Mouse (Mus musculus) embryonic stem cell, embryonic (primary cell): ENCODE results near the gene Vps37c.

Experiments
- CTCF ChIA-PET, 4 experiments: fragments of 300-600 bp in 2 of 4; fragments of 350-600 bp in 2 of 4; sonication (Branson Sonifier 250); formaldehyde crosslinking; loops; one replicate each; lab custom pipeline; 2022; ENCODE audit warnings: inconsistent platforms in 2 of 4; lab: Charles Lee
- POLR2A ChIA-PET, 4 experiments: fragments of 300-600 bp in 2 of 4; fragments of 350-600 bp in 2 of 4; sonication (Branson Sonifier 250); formaldehyde crosslinking; loops; one replicate each; lab custom pipeline; 2022; ENCODE audit warnings: antibody characterized with exemption in 4 of 4, inconsistent platforms in 1 of 4; lab: Charles Lee

The Vps37c gene

GRCm38 (mm10) chr19:10699851-10700250, 11.3 kb downstream of the Vps37c start:
- ChIA-PET POLR2A (interaction anchor here in 2 of 4 experiments (0.6 to 1.8 kb wide), 3 partner anchors 8 to 217 kb away, joined by 3 to 7 read pairs (median 4); partner anchors contain the start of gene Ppp1r32 (in 1 of the 2)), CTCF (interaction anchor here in 2 of 4 experiments (0.5 to 0.9 kb wide), 4 partner anchors 10 to 192 kb away, joined by 3 read pairs; no protein-coding TSS in a partner anchor)

- POLR2A ChIA-PET: interaction anchor here in 2 of 4 experiments (0.6 to 1.8 kb wide), 4 partner anchors 9 to 52 kb away, joined by 3 to 7 read pairs (median 4); no protein-coding TSS in a partner anchor
These were observed 12.6 kb downstream of the Vps37c start for GRCm38 (mm10) chr19:10701013-10701726.

GRCm38 (mm10) chr19:10702125-10702524, 13.6 kb downstream of the Vps37c start:
- POLR2A ChIA-PET: interaction anchor here in 2 of 4 experiments (0.6 to 1.3 kb wide), 3 partner anchors 10 to 271 kb away, joined by 3 read pairs; no protein-coding TSS in a partner anchor

More at GRCm38 (mm10) chr19:10701013-10701726, 12.6 kb downstream of the Vps37c start:
- CTCF ChIA-PET: interaction anchor here in 3 of 4 experiments (0.9 to 1.3 kb wide), 3 partner anchors 8 to 9 kb away, joined by 3 to 4 read pairs (median 4); no protein-coding TSS in a partner anchor

GRCm38 (mm10) chr19:10703470-10703869, 14.9 kb downstream of the Vps37c start:
- ChIA-PET POLR2A (interaction anchor here in 2 of 4 experiments (0.8 to 1.4 kb wide), 2 partner anchors 13 to 132 kb away, joined by 3 read pairs; no protein-coding TSS in a partner anchor), CTCF (interaction anchor here in 1 of 4 experiments (1.2 to 1.9 kb wide), 2 partner anchors 25 to 276 kb away, joined by 3 to 5 read pairs; no protein-coding TSS in a partner anchor)

More at GRCm38 (mm10) chr19:10702125-10702524, 13.6 kb downstream of the Vps37c start:
- CTCF ChIA-PET: interaction anchor here in 3 of 4 experiments (0.5 to 1.9 kb wide), 4 partner anchors 22 to 368 kb away, joined by 3 to 5 read pairs (median 4); no protein-coding TSS in a partner anchor

- CTCF ChIA-PET: interaction anchor here in 3 of 4 experiments (0.6 to 3.5 kb wide), 8 partner anchors 9 to 276 kb away, joined by 3 to 60 read pairs (median 6); partner anchors contain the start of gene Pga5 (in 1 of the 3)
- POLR2A ChIA-PET: interaction anchor here in 3 of 4 experiments (0.6 to 1.5 kb wide), 8 partner anchors 19 to 240 kb away, joined by 3 to 4 read pairs (median 3); partner anchors contain the start of genes Cpsf7 (in 1 of the 3), Ddb1 (in 1 of the 3), Prpf19 (in 1 of the 3) and Sdhaf2 (in 1 of the 3)
These were observed 18.7 kb downstream of the Vps37c start for GRCm38 (mm10) chr19:10707087-10707875.

- CTCF ChIA-PET: interaction anchor here in 2 of 4 experiments (2.2 to 3.5 kb wide), 6 partner anchors 8 to 40 kb away, joined by 8 to 60 read pairs (median 18); partner anchors contain the start of gene Pga5 (in 2 of the 2)
- POLR2A ChIA-PET: interaction anchor here in 3 of 4 experiments (0.6 to 1.6 kb wide), 6 partner anchors 19 to 240 kb away, joined by 3 to 7 read pairs (median 3); partner anchors contain the start of genes Cpsf7 (in 1 of the 3), Ddb1 (in 1 of the 3), Sdhaf2 (in 1 of the 3) and Vps37c (in 1 of the 3)
These were observed 19.3 kb downstream of the Vps37c start for GRCm38 (mm10) chr19:10707881-10708280.

GRCm38 (mm10) chr19:10708900-10709299, 20.4 kb downstream of the Vps37c start:
- ChIA-PET POLR2A (interaction anchor here in 3 of 4 experiments (0.7 to 1.8 kb wide), 17 partner anchors 11 to 271 kb away, joined by 3 to 8 read pairs (median 3); partner anchors contain the start of genes Sdhaf2 (in 2 of the 3), Cpsf7 (in 1 of the 3), Ddb1 (in 1 of the 3) and Tkfc (in 1 of the 3)), CTCF (interaction anchor here (0.6 to 3.5 kb wide), 86 partner anchors 8 to 368 kb away, joined by 3 to 60 read pairs (median 5); partner anchors contain the start of genes Pga5 (in 2 of the 4), Slc15a3 (in 2 of the 4), Vps37c (in 2 of the 4) and Ccdc86 (in 1 of the 4))

GRCm38 (mm10) chr19:10709360-10710087, 21.0 kb downstream of the Vps37c start:
- POLR2A ChIA-PET: interaction anchor here in 3 of 4 experiments (0.6 to 1.8 kb wide), 28 partner anchors 9 to 270 kb away, joined by 3 to 8 read pairs (median 3); partner anchors contain the start of genes Sdhaf2 (in 2 of the 3), Ccdc86 (in 1 of the 3), Cpsf7 (in 1 of the 3) and Ddb1 (in 1 of the 3)
- CTCF ChIA-PET: interaction anchor here (0.5 to 3.5 kb wide), 113 partner anchors 9 to 1250 kb away, joined by 3 to 60 read pairs (median 4); partner anchors contain the start of genes Pga5 (in 2 of the 4), Slc15a3 (in 2 of the 4), Vps37c (in 2 of the 4) and Ccdc86 (in 1 of the 4)

GRCm38 (mm10) chr19:10710088-10710511, 21.6 kb downstream of the Vps37c start:
- CTCF ChIA-PET: interaction anchor here (0.5 to 3.5 kb wide), 84 partner anchors 9 to 452 kb away, joined by 3 to 60 read pairs (median 5); partner anchors contain the start of genes Pga5 (in 2 of the 4), Ccdc86 (in 1 of the 4), Cd6 (in 1 of the 4) and Prpf19 (in 1 of the 4)
- POLR2A ChIA-PET: interaction anchor here in 3 of 4 experiments (0.6 to 1.8 kb wide), 17 partner anchors 10 to 270 kb away, joined by 3 to 8 read pairs (median 4); partner anchors contain the start of genes Ccdc86 (in 1 of the 3), Cpsf7 (in 1 of the 3), Ddb1 (in 1 of the 3) and Sdhaf2 (in 1 of the 3)

- ChIA-PET POLR2A (interaction anchor here in 2 of 4 experiments (1.4 to 1.7 kb wide), 4 partner anchors 11 to 231 kb away, joined by 3 to 7 read pairs (median 4); no protein-coding TSS in a partner anchor), CTCF (interaction anchor here (0.6 to 3.5 kb wide), 21 partner anchors 8 to 452 kb away, joined by 3 to 60 read pairs (median 6); partner anchors contain the start of gene Pga5 (in 1 of the 4))
These were observed 22.2 kb downstream of the Vps37c start for GRCm38 (mm10) chr19:10710751-10711150.

GRCm38 (mm10) chr19:10712194-10712593, 23.7 kb downstream of the Vps37c start:
- ChIA-PET POLR2A (interaction anchor here in 1 of 4 experiments (0.7 kb wide), 1 partner anchor 161 kb away, joined by 3 read pairs; no protein-coding TSS in a partner anchor), CTCF (interaction anchor here in 2 of 4 experiments (0.5 to 1.4 kb wide), 3 partner anchors 117 to 267 kb away, joined by 3 to 5 read pairs (median 4); partner anchors contain the start of gene Ccdc86 (in 1 of the 2))

GRCm38 (mm10) chr19:10712646-10713045, 24.1 kb downstream of the Vps37c start:
- POLR2A ChIA-PET: interaction anchor here in 1 of 4 experiments (0.7 kb wide), 1 partner anchor 161 kb away, joined by 3 read pairs; no protein-coding TSS in a partner anchor
- CTCF ChIA-PET: interaction anchor here in 2 of 4 experiments (0.6 to 1.4 kb wide), 3 partner anchors 19 to 237 kb away, joined by 3 to 4 read pairs (median 3); partner anchors contain the start of gene Ccdc86 (in 1 of the 2)

- CTCF ChIA-PET: interaction anchor here in 3 of 4 experiments (0.6 to 1.9 kb wide), 5 partner anchors 10 to 236 kb away, joined by 3 to 8 read pairs (median 3); partner anchors contain the start of gene Ccdc86 (in 1 of the 3)
- POLR2A ChIA-PET: interaction anchor here in 2 of 4 experiments (0.6 to 1.2 kb wide), 2 partner anchors 10 to 209 kb away, joined by 3 to 4 read pairs; no protein-coding TSS in a partner anchor
These were observed 25.0 kb downstream of the Vps37c start for GRCm38 (mm10) chr19:10713551-10713950.

GRCm38 (mm10) chr19:10714168-10714567, 25.6 kb downstream of the Vps37c start:
- ChIA-PET POLR2A (interaction anchor here (0.6 to 1.6 kb wide), 9 partner anchors 9 to 335 kb away, joined by 3 to 6 read pairs (median 4); no protein-coding TSS in a partner anchor), CTCF (interaction anchor here (0.6 to 3.3 kb wide), 29 partner anchors 9 to 846 kb away, joined by 3 to 12 read pairs (median 4); partner anchors contain the start of genes Cd6 (in 2 of the 4) and Ptgdr2 (in 1 of the 4))
